8 mouse cellular contexts compared by ENCODE assay signal in genomic region chr8:94266344-94267191, GRCm38 (mm10). TPM values are rescaled to one million over a fixed set of nuclear protein-coding genes. Genes with fewer than 3 reads are reported as not detected.
DNase-seq lines count a peak whose midpoint lies in the region; ATAC-seq and TF ChIP-seq lines count a peak whose summit lies in the region.

No protein-coding gene starts in this region.

- no peaks in the 10 kb centered on the region for H3K27me3 ChIP-seq in embryonic facial prominence, embryonic 11.5 days (ENCODE audit: control insufficient read depth, insufficient read depth, low read length)
- H3K27me3 ChIP-seq in hindbrain, embryonic 12.5 days = no peaks in the 10 kb centered on the region
- H3K27me3 ChIP-seq in limb, embryonic 12.5 days = no peaks in the 10 kb centered on the region
- H3K27me3 ChIP-seq in small intestine, adult 2 months (ENCODE audit: control insufficient read depth, insufficient read depth, low read length) = no peaks in the 10 kb centered on the region

- no peaks in the 10 kb centered on the region for H3K9me3 ChIP-seq in embryonic facial prominence, embryonic 11.5 days (replicated peaks; ENCODE audit: control insufficient read depth, low read length)
- no peaks in the 10 kb centered on the region for H3K9me3 ChIP-seq in hindbrain, embryonic 12.5 days (replicated peaks)
- no peaks in the 10 kb centered on the region for H3K9me3 ChIP-seq in limb, embryonic 12.5 days

- 45% methylated on average over 10 of the region's 10 CpGs for WGBS in embryonic facial prominence, embryonic 11.5 days
- 56% methylated on average over 10 of the region's 10 CpGs for WGBS in hindbrain, embryonic 12.5 days
- 35% methylated on average over 10 of the region's 10 CpGs for WGBS in limb, embryonic 12.5 days
- 84% methylated on average over 10 of the region's 10 CpGs for WGBS in small intestine, adult 2 months

- peak; percentile 21 for DNase-seq in embryo, embryonic 10.5 days (ENCODE audit: low spot score)
- no peak for DNase-seq in embryo, embryonic 10 days (ENCODE audit: low spot score)
- peak; percentile 9 for DNase-seq in embryonic facial prominence, embryonic 11.5 days (ENCODE audit: low spot score)
- DNase-seq in B cell, adult 2 months = no peak
- DNase-seq in lung, adult 18-20 months = no peak

- no peak overlapping the region for H3K4me3 ChIP-seq in embryonic facial prominence, embryonic 11.5 days (ENCODE audit: low read depth, low read length)
- peak overlapping the region; percentile 4; the same call in 1 of the 2 replicates for H3K4me3 ChIP-seq in hindbrain, embryonic 12.5 days
- peak overlapping the region; percentile 30 for H3K4me3 ChIP-seq in limb, embryonic 12.5 days (replicated peaks)
- 0 out of 2 replicates have a peak overlapping the region, but pooled peaks have one; percentile 11 for H3K4me3 ChIP-seq in small intestine, adult 2 months (ENCODE audit: low read depth, low read length)

- no peak overlapping the region for H3K27ac ChIP-seq in embryonic facial prominence, embryonic 11.5 days (replicated peaks; ENCODE audit: low read depth, low read length)
- peak overlapping the region; percentile 60 for H3K27ac ChIP-seq in hindbrain, embryonic 12.5 days
- H3K27ac ChIP-seq in limb, embryonic 12.5 days = peak overlapping the region; percentile 81
- H3K27ac ChIP-seq in small intestine, adult 2 months (ENCODE audit: insufficient read depth, low read depth, low read length) = no peak overlapping the region

- no peak for TF ChIP-seq CTCF in small intestine, adult 2 months (IDR thresholded peaks at IDR 0.05; ENCODE audit: extremely low read depth, insufficient read length, insufficient replicate concordance, low read depth, low read length)

- no peak overlapping the region for H3K9ac ChIP-seq in embryonic facial prominence, embryonic 11.5 days (replicated peaks; ENCODE audit: low read length)
- H3K9ac ChIP-seq in hindbrain, embryonic 12.5 days = 0 out of 2 replicates have a peak overlapping the region, but pooled peaks have one; percentile 13
- no peak overlapping the region for H3K9ac ChIP-seq in limb, embryonic 12.5 days (replicated peaks)

- H3K4me2 ChIP-seq in embryonic facial prominence, embryonic 11.5 days (ENCODE audit: low read depth, low read length) = 0 out of 2 replicates have a peak overlapping the region, but pooled peaks have one; percentile 6
- H3K4me2 ChIP-seq in hindbrain, embryonic 12.5 days (replicated peaks) = peak overlapping the region; percentile 33
- peak overlapping the region; percentile 53 for H3K4me2 ChIP-seq in limb, embryonic 12.5 days

- no peak for ATAC-seq in embryonic facial prominence, embryonic 11.5 days (replicated peaks; ENCODE audit: insufficient number of reproducible peaks, low FRiP score, low TSS enrichment, low read depth)
- no peak for ATAC-seq in hindbrain, embryonic 12.5 days (ENCODE audit: low FRiP score)
- no peak for ATAC-seq in limb, embryonic 12.5 days (ENCODE audit: insufficient number of reproducible peaks, insufficient read depth, low FRiP score, low TSS enrichment, low read depth)

- TF ChIP-seq POLR2A in small intestine, adult 2 months (IDR thresholded peaks at IDR 0.05; ENCODE audit: low read depth, low read length) = no peak

- no peaks in the 10 kb centered on the region for H3K36me3 ChIP-seq in embryonic facial prominence, embryonic 11.5 days (replicated peaks; ENCODE audit: control insufficient read depth, insufficient read depth, low read depth, low read length)
- no peaks in the 10 kb centered on the region for H3K36me3 ChIP-seq in hindbrain, embryonic 12.5 days
- H3K36me3 ChIP-seq in limb, embryonic 12.5 days = no peaks in the 10 kb centered on the region
- no peaks in the 10 kb centered on the region for H3K36me3 ChIP-seq in small intestine, adult 2 months (ENCODE audit: control insufficient read depth, insufficient read depth, low read length)

- no peaks in the 10 kb centered on the region; the same call in 1 of the 2 replicates for H3K4me1 ChIP-seq in embryonic facial prominence, embryonic 11.5 days (ENCODE audit: control insufficient read depth, insufficient read depth, low read length)
- H3K4me1 ChIP-seq in hindbrain, embryonic 12.5 days = peaks cover 12% of the 10 kb centered on the region
- peaks cover 41% of the 10 kb centered on the region for H3K4me1 ChIP-seq in limb, embryonic 12.5 days (replicated peaks)
- no peaks in the 10 kb centered on the region for H3K4me1 ChIP-seq in small intestine, adult 2 months (ENCODE audit: control insufficient read depth, insufficient read depth, insufficient read length, low read length)

RNA-seq across cellular contexts. Expression of gene Nup93, which starts 52.2 kb away (rescaled TPM):
- 132 and 138 TPM in 2 replicates for polyA plus RNA-seq in embryonic facial prominence, embryonic 11.5 days (2014; fragmentation: Nextera tagmentation; extraction: Ambion mirVana)
- 80.4 and 85.1 TPM in 2 replicates for polyA plus RNA-seq in hindbrain, embryonic 12.5 days (2016; fragmentation: Nextera tagmentation; extraction: Ambion mirVana)
- 114 TPM in 2 replicates for polyA plus RNA-seq in limb, embryonic 12.5 days (2016; fragmentation: Nextera tagmentation; extraction: Ambion mirVana)
- 3.6 and 5.4 TPM in 2 replicates for polyA plus RNA-seq in small intestine, adult 2 months (2012; rRNA removed)

Comparison
In these comparisons a context has a peak if more than half of its experiments do, and no peak if none do; other contexts are left out.
1. DNase-seq: peak in embryo, embryonic 10.5 days (single experiment) and embryonic facial prominence, embryonic 11.5 days (single experiment); none in embryo, embryonic 10 days (single experiment), B cell, adult 2 months (0 of 2) and lung, adult 18-20 months (0 of 2).
2. H3K27ac ChIP-seq: peak in hindbrain, embryonic 12.5 days (single experiment) and limb, embryonic 12.5 days (single experiment); none in embryonic facial prominence, embryonic 11.5 days (single experiment) and small intestine, adult 2 months (single experiment).
3. RNA of gene Nup93, which starts 52.2 kb away (polyA plus RNA-seq): 132 to 138 TPM in embryonic facial prominence, embryonic 11.5 days, 114 TPM in limb, embryonic 12.5 days and 80.4 to 85.1 TPM in hindbrain, embryonic 12.5 days; 3.6 to 5.4 TPM in small intestine, adult 2 months; every median in the first group is over 10 times any median in the second.
4. Peak in every context shown above with its lines, with median percentiles within 50 percentile points of each other: H3K4me2 ChIP-seq.